Mouse (Mus musculus): ENCODE measurements around the gene Znfx1.

The Znfx1 gene

GRCm38 (mm10) chr2:167071641-167072601 is 9.1 kb upstream of the Znfx1 start:
- DNase-seq (ENCODE audit: extremely low read depth, low read depth, low spot score) = no peak

GRCm38 (mm10) chr2:167071266-167071640 is 8.4 kb upstream of the Znfx1 start:
- DNase-seq (ENCODE audit: extremely low read depth, low read depth, low spot score) = no peak

- DNase-seq (ENCODE audit: extremely low read depth, low read depth, low spot score) = no peak
These were observed 7.5 kb upstream of the Znfx1 start for GRCm38 (mm10) chr2:167070341-167070740.

GRCm38 (mm10) chr2:167067575-167067974 is 4.8 kb upstream of the Znfx1 start:
- no peak for DNase-seq (ENCODE audit: extremely low read depth, low read depth, low spot score)

- no peak for DNase-seq (ENCODE audit: extremely low read depth, low read depth, low spot score)
These were observed 4.0 kb upstream of the Znfx1 start for GRCm38 (mm10) chr2:167066528-167067516.

- DNase-seq (ENCODE audit: extremely low read depth, low read depth, low spot score) = no peak
These were observed 3.2 kb upstream of the Znfx1 start for GRCm38 (mm10) chr2:167066031-167066430.

GRCm38 (mm10) chr2:167064601-167065295 is 1.9 kb upstream of the Znfx1 start:
- no peak for DNase-seq (ENCODE audit: extremely low read depth, low read depth, low spot score)

GRCm38 (mm10) chr2:167063906-167064496 is 1.2 kb upstream of the Znfx1 start:
- DNase-seq (ENCODE audit: extremely low read depth, low read depth, low spot score) = no peak

GRCm38 (mm10) chr2:167062497-167062911 is 311 bp downstream of the Znfx1 start:
- no peak for DNase-seq (ENCODE audit: extremely low read depth, low read depth, low spot score)

- DNase-seq (ENCODE audit: extremely low read depth, low read depth, low spot score) = no peak
These were observed 1.3 kb downstream of the Znfx1 start for GRCm38 (mm10) chr2:167061381-167062034.

- DNase-seq (ENCODE audit: extremely low read depth, low read depth, low spot score) = no peak
These were observed 2.1 kb downstream of the Znfx1 start for GRCm38 (mm10) chr2:167060761-167061160.

GRCm38 (mm10) chr2:167060360-167060759 is 2.5 kb downstream of the Znfx1 start:
- no peak for DNase-seq (ENCODE audit: extremely low read depth, low read depth, low spot score)

- no peak for DNase-seq (ENCODE audit: extremely low read depth, low read depth, low spot score)
These were observed 2.9 kb downstream of the Znfx1 start for GRCm38 (mm10) chr2:167059960-167060359.

GRCm38 (mm10) chr2:167059536-167059935 is 3.3 kb downstream of the Znfx1 start:
- DNase-seq (ENCODE audit: extremely low read depth, low read depth, low spot score) = no peak

GRCm38 (mm10) chr2:167058814-167059387 is 3.9 kb downstream of the Znfx1 start:
- no peak for DNase-seq (ENCODE audit: extremely low read depth, low read depth, low spot score)

- DNase-seq (ENCODE audit: extremely low read depth, low read depth, low spot score) = no peak
These were observed 4.6 kb downstream of the Znfx1 start for GRCm38 (mm10) chr2:167058201-167058600.

GRCm38 (mm10) chr2:167056942-167057323 is 5.9 kb downstream of the Znfx1 start:
- peak; percentile 90 for DNase-seq (ENCODE audit: extremely low read depth, low read depth, low spot score)

GRCm38 (mm10) chr2:167056210-167056941 is 6.4 kb downstream of the Znfx1 start:
- no peak for DNase-seq (ENCODE audit: extremely low read depth, low read depth, low spot score)

- no peak for DNase-seq (ENCODE audit: extremely low read depth, low read depth, low spot score)
These were observed 7.4 kb downstream of the Znfx1 start for GRCm38 (mm10) chr2:167055386-167055785.

Data from fat pad, adult 2 months (tissue).